Mouse (Mus musculus): ENCODE measurements around the gene Mxra7. TPM values are rescaled to one million over a fixed set of nuclear protein-coding genes. Genes with fewer than 3 reads are reported as not detected.
A peak's percentile ranks its signal among the peaks of the same experiment; 100 is the strongest.
"Not testable (repeated sequence)": the region's sequence is repeated elsewhere in the genome, so short reads cannot be mapped to it uniquely, and the experiment has no call there.

Gene Mxra7
- polyA plus RNA-seq, 1 experiment from 2014 or later: 29.9 TPM

DNA sequence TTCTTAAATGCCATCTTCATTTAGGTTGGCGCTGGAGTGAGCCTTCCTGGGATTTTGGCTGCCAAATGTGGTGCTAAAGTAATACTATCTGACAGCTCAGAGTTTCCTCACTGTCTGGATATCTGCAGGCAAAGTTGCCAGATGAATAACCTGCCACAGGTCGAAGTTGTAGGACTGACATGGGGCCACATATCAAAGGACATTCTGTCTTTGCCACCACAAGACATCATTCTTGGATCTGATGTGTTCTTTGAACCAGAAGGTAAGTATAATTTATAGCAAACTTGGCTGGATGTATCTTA, 21.0 kb upstream of the Mxra7 start:
- H3K9ac ChIP-seq (replicated peaks; ENCODE audit: low read depth, low read length); ATAC-seq (ENCODE audit: low read depth); H3K27ac ChIP-seq (ENCODE audit: low read depth, low read length); H3K9me3 ChIP-seq (ENCODE audit: control insufficient read depth, low read length); H3K36me3 ChIP-seq (ENCODE audit: control insufficient read depth, insufficient read depth, low read length); H3K4me2 ChIP-seq (ENCODE audit: low read depth, low read length); H3K27me3 ChIP-seq (ENCODE audit: control insufficient read depth, insufficient read depth, low read length); H3K4me3 ChIP-seq (ENCODE audit: low read depth, low read length): not testable (repeated sequence)
- peaks cover 22% of the 10 kb centered on the region for H3K4me1 ChIP-seq (ENCODE audit: control insufficient read depth, insufficient read depth, low read length)
- 81% methylated on average over 2 of the region's 2 CpGs for WGBS

DNA sequence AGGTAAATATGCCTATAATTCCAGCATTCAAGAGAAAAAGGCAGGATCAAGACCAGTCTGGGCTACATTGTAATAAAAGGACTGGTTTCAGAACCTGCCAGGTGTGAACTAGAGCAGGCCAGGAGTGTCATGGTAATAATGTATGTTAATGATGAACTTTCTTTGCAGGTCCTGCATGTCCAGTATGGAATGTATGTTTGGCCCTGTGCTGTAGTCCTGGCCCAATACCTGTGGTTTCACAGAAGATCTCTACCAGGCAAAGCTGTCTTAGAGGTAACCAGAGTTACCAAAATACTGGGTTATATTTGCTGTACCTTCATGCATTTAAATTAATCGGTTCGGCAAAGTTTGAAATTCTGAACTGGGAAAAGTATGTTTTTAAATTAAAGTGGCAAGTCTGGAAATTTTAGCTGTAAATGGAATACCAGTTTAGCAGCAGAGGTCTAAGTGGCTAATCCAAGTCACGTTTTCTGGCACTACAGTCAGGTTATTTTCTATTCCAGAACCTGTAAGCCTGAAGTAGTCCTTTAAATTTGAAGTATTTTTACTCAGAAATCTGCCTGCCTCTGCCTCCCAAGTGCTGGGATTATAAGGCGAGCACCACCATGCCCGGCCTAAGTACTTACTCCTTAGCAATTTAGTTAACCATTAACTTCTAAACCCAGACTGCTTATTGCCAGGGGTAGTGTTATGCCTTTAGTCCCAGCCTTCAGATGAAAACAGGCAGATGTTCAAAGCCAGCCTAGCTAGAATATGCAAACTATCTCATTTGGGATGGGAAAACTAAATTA, 20.4 kb upstream of the Mxra7 start:
- peaks cover 22% of the 10 kb centered on the region for H3K4me1 ChIP-seq (ENCODE audit: control insufficient read depth, insufficient read depth, low read length)
- 78% methylated on average over 5 of the region's 5 CpGs for WGBS
- H3K36me3 ChIP-seq (ENCODE audit: control insufficient read depth, insufficient read depth, low read length): peaks cover 6% of the 10 kb centered on the region; the same call in 1 of the 2 replicates
- no peaks in the 10 kb centered on the region for H3K27me3 ChIP-seq (ENCODE audit: control insufficient read depth, insufficient read depth, low read length)
- H3K9me3 ChIP-seq (ENCODE audit: control insufficient read depth, low read length): no peaks in the 10 kb centered on the region
- no peak overlapping the region for H3K27ac ChIP-seq (ENCODE audit: low read depth, low read length)
- H3K4me3 ChIP-seq (ENCODE audit: low read depth, low read length): no peak overlapping the region
- no peak overlapping the region for H3K9ac ChIP-seq (replicated peaks; ENCODE audit: low read depth, low read length)
- no peak for ATAC-seq (ENCODE audit: low read depth)
- no peak overlapping the region for H3K4me2 ChIP-seq (ENCODE audit: low read depth, low read length)

DNA sequence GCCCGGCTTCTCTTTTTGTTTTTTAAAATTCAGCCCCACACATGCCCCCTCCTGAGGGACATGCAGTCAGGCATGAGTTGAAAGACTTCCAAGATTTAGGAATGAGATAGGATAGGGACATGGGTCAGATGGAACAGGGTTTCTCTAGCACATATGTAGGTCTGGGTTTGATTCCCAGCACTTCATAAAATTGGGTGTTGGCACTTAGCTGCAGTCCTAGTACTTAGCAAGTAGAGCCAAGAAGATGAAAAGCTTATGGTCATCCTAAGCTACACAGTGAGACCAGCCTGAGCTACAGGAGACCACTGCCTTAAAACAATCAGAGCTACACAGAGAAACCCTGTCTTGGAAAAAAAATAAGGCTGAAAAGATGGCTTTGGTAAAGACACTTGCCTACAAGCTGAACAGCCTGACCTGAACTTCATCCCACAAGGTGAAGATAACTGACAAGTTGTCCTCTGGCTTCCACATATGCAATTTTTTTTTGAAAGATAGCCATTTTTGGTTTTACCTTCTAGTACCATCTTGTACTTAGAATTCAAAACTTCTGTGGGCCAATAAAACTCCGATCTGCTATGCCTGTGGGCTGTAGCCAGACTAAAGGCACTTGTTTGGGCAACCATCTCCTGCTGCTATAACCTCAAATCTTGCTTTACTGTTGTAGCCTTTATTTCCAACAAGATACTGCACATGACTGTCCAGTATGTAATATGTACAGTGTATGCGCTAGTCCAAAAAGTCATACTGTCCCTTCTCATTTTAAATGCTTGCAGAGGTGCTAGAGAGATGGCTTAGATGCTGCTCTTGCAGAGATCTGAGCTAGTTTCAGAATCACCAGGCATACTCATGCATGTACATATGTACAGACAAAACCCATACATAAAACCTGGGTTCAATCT, 19.6 kb upstream of the Mxra7 start:
- Histone ChIP-seq H3K4me3 (ENCODE audit: low read depth, low read length) (no peak overlapping the region), H3K36me3 (ENCODE audit: control insufficient read depth, insufficient read depth, low read length) (peaks cover 6% of the 10 kb centered on the region; the same call in 1 of the 2 replicates), H3K9me3 (ENCODE audit: control insufficient read depth, low read length) (no peaks in the 10 kb centered on the region), H3K4me2 (ENCODE audit: low read depth, low read length) (no peak overlapping the region), H3K27me3 (ENCODE audit: control insufficient read depth, insufficient read depth, low read length) (no peaks in the 10 kb centered on the region), H3K27ac (ENCODE audit: low read depth, low read length) (no peak overlapping the region), H3K9ac (replicated peaks; ENCODE audit: low read depth, low read length) (no peak overlapping the region), H3K4me1 (ENCODE audit: control insufficient read depth, insufficient read depth, low read length) (peaks cover 22% of the 10 kb centered on the region)
- 97% methylated on average over 3 of the region's 3 CpGs for WGBS
- no peak for ATAC-seq (ENCODE audit: low read depth)

DNA sequence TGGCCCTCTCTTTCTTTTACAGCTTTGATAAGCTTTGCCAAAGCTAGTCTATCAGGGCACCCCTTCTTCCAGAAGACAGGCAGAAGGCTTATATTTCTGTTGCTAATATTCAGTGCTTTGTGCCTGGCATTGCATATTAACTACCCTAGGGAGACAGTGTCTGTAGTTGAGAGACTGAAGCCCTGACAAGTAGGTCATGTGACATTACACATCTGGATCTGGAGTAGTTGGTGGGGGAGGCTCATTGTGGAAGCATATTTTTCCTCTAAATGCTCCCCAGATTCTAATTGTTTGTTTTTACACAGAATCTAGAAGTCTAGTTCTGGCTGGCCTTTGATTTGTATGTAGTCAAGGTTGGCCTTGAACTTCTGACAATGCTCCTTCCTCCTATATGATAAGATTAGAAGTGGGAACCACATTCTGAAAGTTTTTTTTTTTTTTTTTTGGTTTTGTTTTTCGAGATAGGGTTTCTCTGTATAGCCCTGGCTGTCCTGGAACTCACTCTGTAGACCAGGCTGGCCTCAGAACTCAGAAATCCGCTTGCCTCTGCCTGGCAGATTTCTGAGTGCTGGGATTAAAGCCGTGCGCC, 18.8 kb upstream of the Mxra7 start:
- no peak overlapping the region for H3K4me2 ChIP-seq (ENCODE audit: low read depth, low read length)
- 87% methylated on average over 4 of the region's 4 CpGs for WGBS
- peaks cover 6% of the 10 kb centered on the region; the same call in 1 of the 2 replicates for H3K36me3 ChIP-seq (ENCODE audit: control insufficient read depth, insufficient read depth, low read length)
- ATAC-seq (ENCODE audit: low read depth): no peak
- no peaks in the 10 kb centered on the region for H3K27me3 ChIP-seq (ENCODE audit: control insufficient read depth, insufficient read depth, low read length)
- H3K9me3 ChIP-seq (ENCODE audit: control insufficient read depth, low read length): no peaks in the 10 kb centered on the region
- no peak overlapping the region for H3K4me3 ChIP-seq (ENCODE audit: low read depth, low read length)
- H3K9ac ChIP-seq (replicated peaks; ENCODE audit: low read depth, low read length): no peak overlapping the region
- no peak overlapping the region for H3K27ac ChIP-seq (ENCODE audit: low read depth, low read length)
- peaks cover 24% of the 10 kb centered on the region for H3K4me1 ChIP-seq (ENCODE audit: control insufficient read depth, insufficient read depth, low read length)

DNA sequence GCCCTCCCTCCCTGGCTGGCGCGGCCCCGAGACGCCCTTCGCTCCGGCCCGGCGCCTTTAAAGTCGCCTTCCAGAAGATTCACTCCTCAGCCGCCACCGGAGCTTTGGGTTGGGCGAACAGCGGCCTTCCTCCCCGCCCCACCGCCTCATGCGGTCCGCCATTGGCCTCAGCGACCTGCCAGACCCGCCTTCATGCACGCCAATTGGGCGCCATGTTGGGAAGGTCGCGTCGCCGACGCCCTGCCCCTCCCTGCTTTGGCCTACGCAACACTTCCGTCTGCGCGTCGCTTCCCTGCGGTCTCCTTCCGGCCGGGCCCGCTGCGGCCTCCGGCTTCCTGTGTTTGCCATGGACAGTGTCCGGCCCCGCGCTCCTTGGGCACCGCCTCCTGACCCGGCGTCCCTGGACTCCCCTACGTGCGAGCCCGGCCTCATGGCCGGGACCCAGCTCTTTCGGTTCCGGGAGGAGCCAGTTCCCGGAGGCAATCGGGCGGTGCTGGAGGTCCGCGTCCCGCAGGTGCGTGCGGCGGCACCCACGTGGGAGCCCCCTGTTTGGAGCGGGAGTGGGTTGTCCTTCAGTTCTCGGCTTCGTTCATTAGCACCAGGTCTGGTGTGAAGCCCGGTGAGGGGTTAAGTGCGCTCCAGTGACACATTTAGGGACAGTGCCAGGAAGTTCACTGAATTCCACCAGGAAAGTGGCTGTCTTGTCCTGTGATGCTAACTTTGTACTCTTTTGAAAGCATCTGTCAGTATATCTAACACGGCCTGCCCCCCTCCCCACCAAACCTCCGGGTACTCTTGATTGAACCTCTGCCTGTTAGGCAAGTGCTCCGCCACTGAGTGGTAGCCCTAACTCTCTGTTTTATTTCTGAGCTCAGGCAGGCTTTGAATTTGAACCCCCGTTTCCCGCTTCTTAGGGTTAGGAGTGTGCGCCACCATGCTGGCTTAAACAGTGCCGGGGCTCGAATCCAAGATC, 15.7 kb upstream of the Mxra7 start, which contains the start of the genes Mettl23 and Jmjd6:
Gene Mettl23 (plus strand): TSS at position 18 of the 973 bp plus-strand sequence.
Gene Jmjd6 (minus strand): TSS at position 189 of the 973 bp plus-strand sequence.
- under 1% methylated on average over 62 of the region's 72 CpGs for WGBS
- H3K4me2 ChIP-seq (ENCODE audit: low read depth, low read length): peak within 1 kb of the TSS; percentile 93
- no peaks in the 10 kb centered on the region for H3K9me3 ChIP-seq (ENCODE audit: control insufficient read depth, low read length)
- H3K4me3 ChIP-seq (ENCODE audit: low read depth, low read length): peak within 1 kb of the TSS; percentile 84
- H3K4me1 ChIP-seq (ENCODE audit: control insufficient read depth, insufficient read depth, low read length): peaks cover 28% of the 10 kb centered on the region
- peak within 1 kb of the TSS; percentile 85 for H3K9ac ChIP-seq (replicated peaks; ENCODE audit: low read depth, low read length)
- H3K27ac ChIP-seq (ENCODE audit: low read depth, low read length): peak within 1 kb of the TSS; percentile 97
- ATAC-seq (ENCODE audit: low read depth): peak; percentile 95
- no peaks in the 10 kb centered on the region for H3K27me3 ChIP-seq (ENCODE audit: control insufficient read depth, insufficient read depth, low read length)
- H3K36me3 ChIP-seq (ENCODE audit: control insufficient read depth, insufficient read depth, low read length): peaks cover 21% of the 10 kb centered on the region

DNA sequence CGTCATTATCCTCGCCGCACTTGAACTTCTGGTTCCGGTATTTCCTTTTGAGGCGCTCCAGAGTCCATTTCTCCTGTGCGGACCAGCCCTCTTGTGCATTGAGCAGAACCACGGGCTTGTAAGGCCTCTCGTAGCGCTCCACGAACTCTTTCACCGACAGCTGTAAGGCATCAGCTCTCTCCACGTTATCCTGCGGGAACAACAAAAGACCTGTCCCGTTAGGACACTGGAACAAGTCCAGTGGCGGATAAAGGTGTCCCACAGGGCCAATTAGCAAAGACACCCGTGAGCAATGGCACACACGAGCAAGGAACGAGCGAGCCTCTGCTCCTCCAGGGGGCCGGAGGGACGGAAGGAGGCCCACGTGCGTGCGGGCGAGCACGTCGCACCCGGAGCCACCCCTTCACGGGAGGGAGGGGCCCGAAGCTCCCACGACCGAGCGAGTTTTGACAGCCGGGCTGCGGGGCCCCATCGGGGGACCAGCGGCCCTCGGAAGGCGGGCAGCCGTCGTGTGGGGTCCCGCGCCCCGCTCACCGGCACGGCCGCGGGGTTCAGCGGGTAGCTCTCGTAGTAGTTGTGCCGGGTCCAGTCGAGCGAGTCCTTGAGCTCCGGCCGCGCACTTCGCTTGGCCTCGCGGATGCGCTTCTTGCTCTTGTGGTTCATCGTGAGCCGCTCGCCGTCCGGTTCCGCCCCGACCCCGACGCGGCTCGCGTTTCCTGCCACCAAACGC, 14.8 kb upstream of the Mxra7 start:
- H3K9ac ChIP-seq (replicated peaks; ENCODE audit: low read depth, low read length): peak overlapping the region; percentile 85
- H3K4me1 ChIP-seq (ENCODE audit: control insufficient read depth, insufficient read depth, low read length): peaks cover 28% of the 10 kb centered on the region
- H3K36me3 ChIP-seq (ENCODE audit: control insufficient read depth, insufficient read depth, low read length): peaks cover 30% of the 10 kb centered on the region
- peak overlapping the region; percentile 97 for H3K27ac ChIP-seq (ENCODE audit: low read depth, low read length)
- peak overlapping the region; percentile 93 for H3K4me2 ChIP-seq (ENCODE audit: low read depth, low read length)
- peak overlapping the region; percentile 84 for H3K4me3 ChIP-seq (ENCODE audit: low read depth, low read length)
- no peaks in the 10 kb centered on the region for H3K27me3 ChIP-seq (ENCODE audit: control insufficient read depth, insufficient read depth, low read length)
- ATAC-seq (ENCODE audit: low read depth): peak; percentile 69
- no peaks in the 10 kb centered on the region for H3K9me3 ChIP-seq (ENCODE audit: control insufficient read depth, low read length)
- under 1% methylated on average over 50 of the region's 73 CpGs for WGBS

DNA sequence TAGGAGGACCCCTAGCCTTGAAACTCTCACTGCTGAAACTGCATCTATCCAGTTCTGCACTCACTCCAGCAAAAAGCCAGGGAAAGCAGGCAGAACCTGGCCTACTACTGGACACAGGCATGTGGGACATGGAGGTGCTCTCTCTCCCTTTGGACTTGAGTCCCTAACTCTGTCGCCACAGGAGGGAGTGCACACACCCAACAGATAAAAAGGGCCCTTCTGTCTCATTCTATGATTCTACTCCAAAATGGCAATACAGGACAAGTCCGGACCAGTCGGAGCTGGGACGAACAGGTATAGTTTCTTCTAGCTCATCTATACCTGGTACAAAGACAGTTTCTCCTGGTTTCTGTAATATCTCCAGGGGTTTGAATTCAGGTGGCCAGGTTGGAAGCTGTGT, 12.9 kb upstream of the Mxra7 start:
- Histone ChIP-seq H3K9me3 (ENCODE audit: control insufficient read depth, low read length) (no peaks in the 10 kb centered on the region), H3K4me2 (ENCODE audit: low read depth, low read length) (peak overlapping the region; percentile 93), H3K4me1 (ENCODE audit: control insufficient read depth, insufficient read depth, low read length) (peaks cover 28% of the 10 kb centered on the region), H3K27ac (ENCODE audit: low read depth, low read length) (no peak overlapping the region), H3K36me3 (ENCODE audit: control insufficient read depth, insufficient read depth, low read length) (peaks cover 46% of the 10 kb centered on the region), H3K4me3 (ENCODE audit: low read depth, low read length) (peak overlapping the region; percentile 6; the same call in 1 of the 2 replicates), H3K27me3 (ENCODE audit: control insufficient read depth, insufficient read depth, low read length) (no peaks in the 10 kb centered on the region), H3K9ac (replicated peaks; ENCODE audit: low read depth, low read length) (no peak overlapping the region)
- no peak for ATAC-seq (ENCODE audit: low read depth)
- WGBS: 86% methylated on average over 4 of the region's 4 CpGs

DNA sequence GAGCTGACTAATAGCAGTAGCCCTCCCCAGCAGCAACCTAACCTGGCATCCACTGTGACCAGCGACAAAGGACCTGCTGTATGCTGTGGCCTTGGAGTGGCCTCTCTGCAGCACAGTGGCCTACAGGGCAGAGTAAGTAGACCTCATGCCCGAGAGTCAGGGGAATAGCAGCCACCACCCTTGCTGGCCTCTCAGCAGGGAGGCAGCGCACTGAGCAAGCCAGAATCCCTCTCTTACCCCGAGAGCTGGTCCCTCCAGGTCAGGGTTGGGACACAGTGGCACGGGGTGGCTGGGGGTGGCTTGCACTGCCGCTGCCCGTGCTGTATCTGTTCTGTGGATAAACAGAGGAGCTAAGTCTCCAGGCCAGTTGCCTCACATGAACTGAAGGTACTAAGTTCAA, 11.8 kb upstream of the Mxra7 start:
- H3K9ac ChIP-seq (replicated peaks; ENCODE audit: low read depth, low read length): peak overlapping the region; percentile 25; the same call in 1 of the 2 replicates
- no peak overlapping the region for H3K27ac ChIP-seq (ENCODE audit: low read depth, low read length)
- peaks cover 28% of the 10 kb centered on the region for H3K4me1 ChIP-seq (ENCODE audit: control insufficient read depth, insufficient read depth, low read length)
- no peak overlapping the region for H3K4me2 ChIP-seq (ENCODE audit: low read depth, low read length)
- 82% methylated on average over 7 of the region's 7 CpGs for WGBS
- peaks cover 55% of the 10 kb centered on the region for H3K36me3 ChIP-seq (ENCODE audit: control insufficient read depth, insufficient read depth, low read length)
- ATAC-seq (ENCODE audit: low read depth): no peak
- no peaks in the 10 kb centered on the region for H3K27me3 ChIP-seq (ENCODE audit: control insufficient read depth, insufficient read depth, low read length)
- no peak overlapping the region for H3K4me3 ChIP-seq (ENCODE audit: low read depth, low read length)
- no peaks in the 10 kb centered on the region for H3K9me3 ChIP-seq (ENCODE audit: control insufficient read depth, low read length)

All from neural tube, embryonic 14.5 days (tissue).